Mouse (Mus musculus) forebrain, embryonic 13.5 days (tissue): Measurements from ENCODE around the gene Trmu. TPM values are rescaled to one million over a fixed set of nuclear protein-coding genes. Genes with fewer than 3 reads are reported as not detected.

Experiments
- ATAC-seq: fragments of 200-750 bp; cut with Nextera tagmentation; 2 replicates; pipeline ENCODE4 v1.8.0; 2017
- H3K27ac ChIP-seq: fragments of 300-500 bp; sonication (generic); 2 replicates; pipeline ENCODE4 v1.5.1; 2015; ENCODE audit warnings: inconsistent platforms, mild to moderate bottlenecking, moderate library complexity
- H3K27me3 ChIP-seq: fragments of 300-500 bp; sonication (generic); 2 replicates; pipeline ENCODE4 v1.6.1; 2015; ENCODE audit warnings: mild to moderate bottlenecking, inconsistent platforms
- H3K36me3 ChIP-seq: fragments of 300-500 bp; sonication (generic); 2 replicates; pipeline ENCODE4 v1.6.1; 2015; ENCODE audit warnings: mild to moderate bottlenecking, inconsistent platforms; ENCODE audit not compliant: poor library complexity, severe bottlenecking
- H3K4me1 ChIP-seq: fragments of 300-500 bp; sonication (generic); 2 replicates; pipeline ENCODE4 v1.6.1; 2015; ENCODE audit warnings: inconsistent platforms
- H3K4me2 ChIP-seq: fragments of 300-500 bp; sonication (generic); 2 replicates; pipeline ENCODE4 v1.6.1; 2015; ENCODE audit warnings: inconsistent platforms, mild to moderate bottlenecking, moderate library complexity
- H3K4me3 ChIP-seq: fragments of 300-500 bp; sonication (generic); 2 replicates; pipeline ENCODE4 v1.5.1; 2015; ENCODE audit warnings: mild to moderate bottlenecking, inconsistent platforms
- H3K9ac ChIP-seq: fragments of 300-500 bp; sonication (generic); 2 replicates; pipeline ENCODE4 v1.6.1; 2015; ENCODE audit warnings: mild to moderate bottlenecking, inconsistent platforms
- H3K9me3 ChIP-seq: fragments of 300-500 bp; sonication (generic); replicated peaks from 2 replicates; pipeline ENCODE4 v1.6.1; 2016; ENCODE audit warnings: inconsistent platforms
- WGBS: fragments of 180-500 bp; shearing (Covaris S2); methylation state at CpG from one replicate; pipeline ENCODE4 v1.1.7; 2015; 5-methylcytosine and 5-hydroxymethylcytosine counted together
- polyA plus RNA-seq: library from polyadenylated mRNA; unstranded; fragments of >200 nt; fragmentation: Nextera tagmentation; extraction: Ambion mirVana; gene quantifications from 2 replicates; pipeline ENCODE4 v1.2.1, GENCODE M21; 2015

The Trmu gene
- polyA plus RNA-seq, 1 experiment from 2014 or later = 45.2 TPM

- Histone ChIP-seq H3K36me3 (peaks cover 87% of the 10 kb centered on the region), H3K27ac (no peak overlapping the region), H3K9ac (no peak overlapping the region), H3K4me1 (no peaks in the 10 kb centered on the region), H3K4me3 (no peak overlapping the region), H3K4me2 (no peak overlapping the region), H3K27me3 (no peaks in the 10 kb centered on the region), H3K9me3 (no peaks in the 10 kb centered on the region)
- 79% methylated on average over 12 of the region's 12 CpGs for WGBS
- ATAC-seq = no peak
These were observed 49.0 kb downstream of the Trmu start for GRCm38 (mm10) chr15:85928161-85928560.

GRCm38 (mm10) chr15:85935627-85936049, 56.5 kb downstream of the Trmu start:
- Histone ChIP-seq H3K27ac (no peak overlapping the region), H3K9ac (no peak overlapping the region), H3K4me2 (no peak overlapping the region), H3K9me3 (no peaks in the 10 kb centered on the region), H3K27me3 (no peaks in the 10 kb centered on the region), H3K36me3 (peaks cover 57% of the 10 kb centered on the region), H3K4me1 (no peaks in the 10 kb centered on the region), H3K4me3 (no peak overlapping the region)
- 26% methylated on average over 5 of the region's 5 CpGs for WGBS
- ATAC-seq = no peak

Other genes starting within 250 kb of the Trmu start
- gene Ppara, start 144.3 kb upstream of the Trmu start, polyA plus RNA-seq = 0.44 and 0.63 TPM in 2 replicates
- gene Cdpf1, start 67.6 kb upstream of the Trmu start, polyA plus RNA-seq = 17.8 and 18.7 TPM in 2 replicates
- not detected in 2 replicates for gene Pkdrej, start 57.6 kb upstream of the Trmu start, polyA plus RNA-seq
- 2.9 and 3.4 TPM in 2 replicates for gene Ttc38, start 47.0 kb upstream of the Trmu start, polyA plus RNA-seq
- 31.0 and 31.4 TPM in 2 replicates for gene Gtse1, start 19.6 kb upstream of the Trmu start, polyA plus RNA-seq
- 6.6 and 7.1 TPM in 2 replicates for gene Celsr1, start 154.5 kb downstream of the Trmu start, polyA plus RNA-seq
- 30.1 and 31.6 TPM in 2 replicates for gene Gramd4, start 178.4 kb downstream of the Trmu start, polyA plus RNA-seq